Mouse (Mus musculus): ENCODE data around the gene Cdc73. TPM values are rescaled to one million over a fixed set of nuclear protein-coding genes. Genes with fewer than 3 reads are reported as not detected.
"Not testable (repeated sequence)": the region's sequence is repeated elsewhere in the genome, so short reads cannot be mapped to it uniquely, and the experiment has no call there.

The Cdc73 gene
- total RNA-seq, 2 experiments from 2014 or later: 25.9 to 82.6 TPM

GRCm38 (mm10) chr1:143684849-143685248 lies 17.8 kb downstream of the Cdc73 start:
- ATAC-seq (replicated peaks; ENCODE audit: low FRiP score, low TSS enrichment, poor library complexity, severe bottlenecking): no peak

- ATAC-seq (replicated peaks; ENCODE audit: low FRiP score, low TSS enrichment, poor library complexity, severe bottlenecking): no peak
Measured at GRCm38 (mm10) chr1:143681108-143681507, 21.6 kb downstream of the Cdc73 start.

- ATAC-seq (replicated peaks; ENCODE audit: low FRiP score, low TSS enrichment, poor library complexity, severe bottlenecking): no peak
Measured at GRCm38 (mm10) chr1:143675734-143676361, 26.8 kb downstream of the Cdc73 start.

GRCm38 (mm10) chr1:143664786-143665185 lies 37.9 kb downstream of the Cdc73 start:
- ATAC-seq (replicated peaks; ENCODE audit: low FRiP score, low TSS enrichment, poor library complexity, severe bottlenecking): not testable (repeated sequence)

GRCm38 (mm10) chr1:143663197-143663596 lies 39.5 kb downstream of the Cdc73 start:
- no peak for ATAC-seq (replicated peaks; ENCODE audit: low FRiP score, low TSS enrichment, poor library complexity, severe bottlenecking)

DNA sequence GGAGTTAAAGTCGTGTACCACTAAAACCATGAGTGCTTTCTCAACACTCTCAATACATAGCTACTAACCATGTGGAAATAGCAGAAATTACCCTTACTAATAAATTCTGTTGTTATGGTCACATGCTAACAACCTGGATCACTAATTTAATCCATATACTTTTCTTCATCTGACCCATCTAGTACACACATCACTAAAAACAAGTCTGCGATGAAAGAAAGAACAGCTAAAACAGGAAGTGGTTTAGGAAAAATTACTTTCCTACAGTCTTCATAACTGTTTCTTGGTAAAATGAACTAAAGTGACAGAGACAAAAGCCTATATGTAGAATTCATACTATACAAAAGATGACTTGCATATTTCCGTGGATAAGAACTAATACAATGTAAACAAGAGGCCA lies 49.0 kb downstream of the Cdc73 start:
- ATAC-seq (replicated peaks; ENCODE audit: low FRiP score, low TSS enrichment, poor library complexity, severe bottlenecking): no peak

GRCm38 (mm10) chr1:143650317-143650716 lies 52.4 kb downstream of the Cdc73 start:
- ATAC-seq (replicated peaks; ENCODE audit: low FRiP score, low TSS enrichment, poor library complexity, severe bottlenecking): no peak

DNA sequence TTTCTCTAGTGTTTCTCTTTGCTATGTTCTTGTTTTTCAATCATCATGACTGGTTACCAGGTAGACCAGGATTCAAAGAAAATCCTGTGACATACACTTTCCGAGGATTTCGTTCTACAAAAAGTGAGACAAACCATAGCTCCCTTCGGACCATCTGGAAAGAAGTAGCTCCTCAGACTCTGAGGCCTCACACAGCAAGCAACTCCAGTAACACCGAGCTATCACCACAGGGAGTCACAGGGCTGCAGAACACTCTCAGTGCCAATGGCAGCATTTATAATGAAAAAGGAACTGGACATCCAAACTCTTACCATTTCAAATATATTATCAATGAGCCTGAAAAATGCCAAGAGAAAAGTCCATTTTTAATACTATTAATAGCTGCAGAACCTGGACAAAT lies 56.5 kb downstream of the Cdc73 start:
- no peak for ATAC-seq (replicated peaks; ENCODE audit: low FRiP score, low TSS enrichment, poor library complexity, severe bottlenecking)

DNA sequence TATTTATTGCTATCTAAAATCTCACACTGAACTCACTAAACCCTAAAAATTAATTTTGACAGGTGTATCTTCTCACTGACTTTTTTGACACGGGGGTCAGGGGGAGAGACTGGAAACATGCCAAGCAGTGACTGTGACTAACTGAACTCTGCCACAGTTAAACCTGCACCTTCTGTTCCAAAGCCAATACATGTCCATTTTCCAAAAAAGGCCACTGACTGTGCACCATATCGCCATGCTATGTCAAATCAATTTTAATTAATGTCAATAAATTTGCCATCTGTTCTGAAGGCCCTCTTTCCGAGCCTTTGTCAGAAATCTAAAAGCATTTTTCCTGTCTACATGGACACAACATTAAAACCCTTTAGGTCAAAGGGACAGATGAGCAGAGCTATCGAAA lies 57.3 kb downstream of the Cdc73 start:
- ATAC-seq (replicated peaks; ENCODE audit: low FRiP score, low TSS enrichment, poor library complexity, severe bottlenecking): no peak

GRCm38 (mm10) chr1:143644221-143644620 lies 58.5 kb downstream of the Cdc73 start:
- ATAC-seq (replicated peaks; ENCODE audit: low FRiP score, low TSS enrichment, poor library complexity, severe bottlenecking): peak; percentile 65

- ATAC-seq (replicated peaks; ENCODE audit: low FRiP score, low TSS enrichment, poor library complexity, severe bottlenecking): peak; percentile 82
Measured at GRCm38 (mm10) chr1:143640650-143641407, 61.9 kb downstream of the Cdc73 start, which contains the start of gene B3galt2. B3galt2 (plus strand) TSS chr1:143640664.

GRCm38 (mm10) chr1:143632854-143633587 lies 69.7 kb downstream of the Cdc73 start:
- no peak for ATAC-seq (replicated peaks; ENCODE audit: low FRiP score, low TSS enrichment, poor library complexity, severe bottlenecking)

- ATAC-seq (replicated peaks; ENCODE audit: low FRiP score, low TSS enrichment, poor library complexity, severe bottlenecking): no peak
Measured at GRCm38 (mm10) chr1:143632361-143632760, 70.3 kb downstream of the Cdc73 start.

GRCm38 (mm10) chr1:143631337-143631736 lies 71.4 kb downstream of the Cdc73 start:
- ATAC-seq (replicated peaks; ENCODE audit: low FRiP score, low TSS enrichment, poor library complexity, severe bottlenecking): no peak

- ATAC-seq (replicated peaks; ENCODE audit: low FRiP score, low TSS enrichment, poor library complexity, severe bottlenecking): 0 out of 2 replicates have a peak, but pooled peaks have one; percentile 28
Measured at GRCm38 (mm10) chr1:143622634-143623033, 80.1 kb downstream of the Cdc73 start.

DNA sequence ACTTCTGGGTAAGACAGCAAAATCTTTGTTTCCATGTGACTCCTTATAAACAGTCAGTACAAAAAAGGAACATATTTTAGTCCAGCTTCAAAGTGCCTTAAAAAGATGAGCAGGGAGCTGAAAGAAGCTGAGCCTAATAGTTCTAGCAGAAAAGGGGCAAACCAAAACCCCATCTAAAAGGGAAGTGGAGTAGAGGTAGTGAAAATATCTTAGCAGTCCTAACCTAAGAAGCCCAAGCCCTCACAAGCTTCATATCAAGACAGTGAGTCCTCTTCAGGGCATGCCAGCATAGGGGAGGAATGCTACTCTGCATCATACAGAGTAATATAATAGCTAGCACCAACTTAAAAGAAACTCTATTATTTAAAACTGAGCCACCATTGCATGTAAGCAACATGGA lies 80.8 kb downstream of the Cdc73 start:
- no peak for ATAC-seq (replicated peaks; ENCODE audit: low FRiP score, low TSS enrichment, poor library complexity, severe bottlenecking)

DNA sequence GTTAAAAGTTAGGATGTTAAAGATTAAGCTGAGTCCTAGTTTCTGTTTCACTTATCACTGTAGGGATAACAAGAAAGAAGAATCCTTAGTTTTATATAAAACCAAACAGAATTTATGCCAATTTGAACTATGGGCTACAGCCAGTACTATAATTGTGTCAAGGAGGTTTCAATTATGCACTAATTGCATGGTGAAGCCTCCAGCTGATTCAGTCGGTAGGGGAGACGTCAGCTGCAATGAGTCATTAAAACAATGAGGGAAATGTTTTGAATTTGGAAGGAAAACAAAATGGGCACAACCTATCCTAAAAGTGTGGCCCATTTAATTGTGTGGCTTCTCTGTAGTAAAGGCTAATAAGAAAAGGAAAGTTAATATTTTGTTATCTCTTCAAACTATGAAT lies 82.9 kb downstream of the Cdc73 start:
- ATAC-seq (replicated peaks; ENCODE audit: low FRiP score, low TSS enrichment, poor library complexity, severe bottlenecking): no peak

GRCm38 (mm10) chr1:143612901-143613300 lies 89.8 kb downstream of the Cdc73 start:
- 0 out of 2 replicates have a peak, but pooled peaks have one; percentile 59 for ATAC-seq (replicated peaks; ENCODE audit: low FRiP score, low TSS enrichment, poor library complexity, severe bottlenecking)

DNA sequence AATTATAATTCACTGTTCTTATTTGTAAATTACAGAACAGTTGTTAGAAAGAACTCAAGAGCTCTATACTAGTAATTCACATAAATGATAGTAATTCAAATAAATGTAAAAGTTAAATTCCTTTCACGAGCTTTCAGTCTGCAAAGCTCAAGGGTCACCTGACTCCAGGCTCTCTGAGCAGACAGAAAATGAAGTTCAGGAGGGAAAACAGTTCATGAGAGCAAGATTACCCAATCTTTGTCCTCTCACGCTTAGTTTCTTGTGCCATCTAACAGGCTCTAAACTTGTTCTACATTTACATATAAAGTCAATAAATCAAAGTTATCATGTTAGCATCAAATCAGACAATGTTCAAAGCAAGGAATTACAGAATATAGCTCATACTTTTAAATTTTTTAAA lies 93.8 kb downstream of the Cdc73 start:
- ATAC-seq (replicated peaks; ENCODE audit: low FRiP score, low TSS enrichment, poor library complexity, severe bottlenecking): no peak

- ATAC-seq (replicated peaks; ENCODE audit: low FRiP score, low TSS enrichment, poor library complexity, severe bottlenecking): no peak
Measured at GRCm38 (mm10) chr1:143596864-143597263, 105.8 kb downstream of the Cdc73 start.

Measured in megakaryocyte-erythroid progenitor cell, adult 5-6 weeks (primary cell).